Comparison of ENCODE assay signal across 11 mouse cellular contexts in the genomic region with DNA sequence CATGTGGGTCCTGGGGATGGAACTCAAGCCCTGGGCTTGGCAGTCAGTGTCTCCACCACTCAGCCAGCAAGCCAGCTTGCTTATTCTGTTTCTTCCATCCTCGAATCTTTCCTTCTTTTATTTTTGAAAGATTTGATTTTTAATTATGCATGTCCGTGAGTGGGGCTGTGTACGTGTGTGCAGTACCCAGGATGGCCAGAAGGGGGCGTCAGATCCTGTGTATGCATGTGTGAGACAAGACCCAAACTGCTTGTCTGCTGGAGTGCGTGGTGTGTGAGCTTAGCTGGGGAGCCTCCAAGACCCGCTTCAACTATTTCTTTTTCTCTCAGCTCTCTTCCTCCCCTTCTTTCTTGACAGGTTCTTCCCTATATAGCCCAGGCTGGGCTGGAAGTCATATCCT. TPM values are rescaled to one million over a fixed set of nuclear protein-coding genes. Genes with fewer than 3 reads are reported as not detected.
DNase-seq lines count a peak whose midpoint lies in the region; ATAC-seq lines count a peak whose summit lies in the region.
"Had no signal": no experiment of that assay in that cellular context is flagged by ENCODE, and none has a peak within 500 bp of the region (broad histone marks: within the 10 kb centered on the region; RNA-seq: fewer than 3 reads in every experiment).

No protein-coding gene starts in this region.

- DNase-seq in cerebellum, postnatal 10 days: peak; percentile 36 to 52
- DNase-seq in cerebellum, adult 9-11 months: no peak
- DNase-seq in left cerebral cortex, postnatal 4 days: peak; percentile 24
- no peak for DNase-seq in left cerebral cortex, adult 9 months (ENCODE audit: low spot score in 2 of 2)
- DNase-seq in CD4-positive helper T cell, adult 2 months (ENCODE audit: low read depth, low spot score): peak; percentile 25
- peak; percentile 46 for DNase-seq in induced T-regulatory cell, adult 2 months (ENCODE audit: low read depth)
- DNase-seq in embryo, embryonic 10 days (ENCODE audit: low spot score): no peak
- DNase-seq: heart, adult 11 months; kidney, adult 11 months had no signal

- no peak for ATAC-seq in frontal cortex, adult (ENCODE audit: low TSS enrichment)

- intact Hi-C loops in left cerebral cortex, postnatal 4 days (cut with DNase I): no loop called here

RNA-seq across cellular contexts. Expression of gene Tcp11, which starts 25.9 kb away (rescaled TPM):
- 1 to 10 TPM; 2.2 to 3.6 TPM for total RNA-seq in left cerebral cortex, postnatal 4 days (2021)

RNA-seq across cellular contexts. Expression of gene Scube3, which starts 35.6 kb away (rescaled TPM):
- total RNA-seq in left cerebral cortex, postnatal 4 days (2021): 10 to 100 TPM; 15.0 to 15.9 TPM
- total RNA-seq: megakaryocyte-erythroid progenitor cell, adult 5-6 weeks had no signal

Comparison
In these comparisons a context has a peak if more than half of its experiments do, and no peak if none do; other contexts are left out.
1. DNase-seq: peak in cerebellum, postnatal 10 days (2 of 2), left cerebral cortex, postnatal 4 days (single experiment), CD4-positive helper T cell, adult 2 months (single experiment) and induced T-regulatory cell, adult 2 months (single experiment); none in cerebellum, adult 9-11 months (single experiment), left cerebral cortex, adult 9 months (0 of 2) and embryo, embryonic 10 days (single experiment).